ENCODE assay signal across 27 mouse cellular contexts in the genomic region with DNA sequence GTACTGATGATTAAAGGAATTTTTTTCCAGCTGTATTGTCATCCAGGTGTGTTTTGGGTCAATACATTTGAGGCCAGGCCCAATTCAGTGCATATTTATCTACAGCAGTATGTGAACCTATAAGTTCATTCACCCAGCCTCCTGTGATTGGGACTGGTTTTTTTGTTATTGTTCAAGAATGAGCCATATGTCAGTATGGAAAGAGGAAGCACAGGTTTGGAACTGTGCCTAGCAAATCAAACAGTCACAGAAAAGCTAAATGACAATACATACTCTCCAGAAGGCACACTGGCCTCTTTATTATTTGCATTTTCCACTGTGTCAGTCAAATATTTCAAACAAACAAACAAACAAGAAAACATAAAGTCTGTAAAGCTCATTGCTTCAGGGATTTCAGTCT.
DNase-seq lines count a peak whose midpoint lies in the region; ATAC-seq and TF ChIP-seq lines count a peak whose summit lies in the region.
"Had no signal": no experiment of that assay in that cellular context is flagged by ENCODE, and none has a peak within 500 bp of the region (broad histone marks: within the 10 kb centered on the region; RNA-seq: fewer than 3 reads in every experiment).

No protein-coding gene starts in this region.

- no peaks in the 10 kb centered on the region for H3K9me3 ChIP-seq in lung, postnatal 0 days (ENCODE audit: low read length)
- H3K9me3 ChIP-seq: embryonic facial prominence, embryonic 12.5 days; embryonic facial prominence, embryonic 15.5 days; forebrain, embryonic 12.5 days; forebrain, embryonic 15.5 days had no signal

- H3K4me1 ChIP-seq in lung, postnatal 0 days (ENCODE audit: insufficient read depth, low read depth, low read length): no peaks in the 10 kb centered on the region; the same call in 1 of the 2 replicates
- H3K4me1 ChIP-seq: forebrain, embryonic 15.5 days had no signal

- no peak for TF ChIP-seq EP300 in lung, postnatal 0 days (IDR thresholded peaks at IDR 0.05)

- no peaks in the 10 kb centered on the region for H3K79me2 ChIP-seq in macrophage (ENCODE audit: inconsistent target)

- intact Hi-C loops in left cerebral cortex, postnatal 25 days (cut with DNase I): no loop called here

- H3K36me3 ChIP-seq in lung, postnatal 0 days (ENCODE audit: insufficient read depth, low read length): no peaks in the 10 kb centered on the region
- no peaks in the 10 kb centered on the region for H3K36me3 ChIP-seq in macrophage (ENCODE audit: inconsistent target)
- no peaks in the 10 kb centered on the region for H3K36me3 ChIP-seq in splenic B cell, adult 2 months (ENCODE audit: control insufficient read depth, insufficient read depth, low read length, poor library complexity, severe bottlenecking)
- H3K36me3 ChIP-seq: embryonic facial prominence, embryonic 12.5 days; embryonic facial prominence, embryonic 15.5 days; forebrain, embryonic 12.5 days; forebrain, embryonic 15.5 days had no signal

- H3K4me3 ChIP-seq in lung, postnatal 0 days (ENCODE audit: low read depth, low read length): no peak overlapping the region
- no peak overlapping the region for H3K4me3 ChIP-seq in macrophage (ENCODE audit: inconsistent target)
- H3K4me3 ChIP-seq: embryonic facial prominence, embryonic 12.5 days; embryonic facial prominence, embryonic 15.5 days; forebrain, embryonic 12.5 days; forebrain, embryonic 15.5 days had no signal

- H3K9ac ChIP-seq in lung, postnatal 0 days (replicated peaks; ENCODE audit: low read depth): no peak overlapping the region
- H3K9ac ChIP-seq: embryonic facial prominence, embryonic 12.5 days; embryonic facial prominence, embryonic 15.5 days; forebrain, embryonic 12.5 days; forebrain, embryonic 15.5 days; hindbrain, embryonic 14.5 days had no signal

- H3K27me3 ChIP-seq in lung, postnatal 0 days (replicated peaks; ENCODE audit: insufficient read depth, low read length): no peaks in the 10 kb centered on the region
- H3K27me3 ChIP-seq in splenic B cell, adult 2 months (ENCODE audit: control insufficient read depth, insufficient read depth, low read length, poor library complexity, severe bottlenecking): no peaks in the 10 kb centered on the region
- H3K27me3 ChIP-seq: embryonic facial prominence, embryonic 12.5 days; embryonic facial prominence, embryonic 15.5 days; forebrain, embryonic 12.5 days; forebrain, embryonic 15.5 days had no signal

- TF ChIP-seq CTCF in lung, postnatal 0 days (IDR thresholded peaks at IDR 0.05): no peak

- H3K27ac ChIP-seq in lung, postnatal 0 days (ENCODE audit: low read length): no peak overlapping the region
- H3K27ac ChIP-seq in macrophage: peak overlapping the region; percentile 8; the same call in 1 of the 2 replicates
- H3K27ac ChIP-seq: embryonic facial prominence, embryonic 12.5 days; embryonic facial prominence, embryonic 15.5 days; forebrain, embryonic 12.5 days; forebrain, embryonic 15.5 days; hindbrain, embryonic 14.5 days; hindbrain, postnatal 0 days had no signal

- peak; percentile 31 for DNase-seq in lung, postnatal 36 days
- DNase-seq in lung, postnatal 0 days (ENCODE audit: low spot score): no peak
- DNase-seq in splenic B cell, adult 2 months (ENCODE audit: low read depth, low spot score): peak; percentile 7
- no peak for DNase-seq in kidney, postnatal 14 days
- DNase-seq in left cerebral cortex, postnatal 25 days (ENCODE audit: low spot score in 2 of 2): no peak
- DNase-seq: adrenal gland, adult 2 months; adrenal gland, postnatal 25 days; B cell, adult 2 months; cerebellum, adult 11 months; cerebellum, adult 2 months; cerebellum, postnatal 10 days; cerebellum, postnatal 36 days; gastrocnemius, postnatal 36 days; heart, adult 11 months; heart, postnatal 36 days had no signal

- ATAC-seq in lung, postnatal 0 days: no peak
- ATAC-seq in common myeloid progenitor, adult 5-6 weeks (replicated peaks; ENCODE audit: low read depth, poor library complexity, severe bottlenecking): peak; percentile 65
- ATAC-seq in erythroid progenitor cell, adult 5-6 weeks (replicated peaks; ENCODE audit: low FRiP score, poor library complexity, severe bottlenecking): no peak
- ATAC-seq: forebrain, embryonic 15.5 days; hindbrain, postnatal 0 days; inflammation-experienced regulatory T-cells, adult 6 months; intestine, embryonic 16.5 days had no signal

- H3K4me2 ChIP-seq in lung, postnatal 0 days (replicated peaks; ENCODE audit: low read depth, low read length): no peak overlapping the region
- H3K4me2 ChIP-seq: embryonic facial prominence, embryonic 12.5 days; embryonic facial prominence, embryonic 15.5 days; forebrain, embryonic 12.5 days; forebrain, embryonic 15.5 days; heart, embryonic 11.5 days; hindbrain, embryonic 14.5 days had no signal

Comparison
In these comparisons a context has a peak if more than half of its experiments do, and no peak if none do; other contexts are left out.
1. DNase-seq: peak in lung, postnatal 36 days (single experiment) and splenic B cell, adult 2 months (single experiment); none in lung, postnatal 0 days (single experiment), kidney, postnatal 14 days (single experiment) and left cerebral cortex, postnatal 25 days (0 of 2).